Mouse (Mus musculus) frontal cortex, postnatal 25 days (tissue): ENCODE data around the gene Gpsm2.

Experiments used
- DNase-seq, 2 experiments: peaks; one replicate each; pipeline ENCODE4 v3.0.0; 2022; ENCODE audit warnings: low spot score in 2 of 2

Gene Gpsm2

GRCm38 (mm10) chr3:108722036-108722872 is at the start of gene Gpsm2:
TSS of gene Gpsm2 (minus strand) at chr3:108722309.
- peak; percentile 79 to 93 for DNase-seq

- DNase-seq: peak in 1 of 2 experiments; percentile 50
Measured at GRCm38 (mm10) chr3:108770725-108771368, 48.7 kb upstream of the Gpsm2 start.

GRCm38 (mm10) chr3:108769547-108769946 is 47.4 kb upstream of the Gpsm2 start:
- no peak for DNase-seq

- no peak for DNase-seq
Measured at GRCm38 (mm10) chr3:108767416-108767815, 45.3 kb upstream of the Gpsm2 start.

- DNase-seq: no peak
Measured at GRCm38 (mm10) chr3:108766943-108767342, 44.8 kb upstream of the Gpsm2 start.

GRCm38 (mm10) chr3:108765476-108765875 is 43.4 kb upstream of the Gpsm2 start:
- DNase-seq: no peak

GRCm38 (mm10) chr3:108764976-108765375 is 42.9 kb upstream of the Gpsm2 start:
- no peak for DNase-seq

DNA sequence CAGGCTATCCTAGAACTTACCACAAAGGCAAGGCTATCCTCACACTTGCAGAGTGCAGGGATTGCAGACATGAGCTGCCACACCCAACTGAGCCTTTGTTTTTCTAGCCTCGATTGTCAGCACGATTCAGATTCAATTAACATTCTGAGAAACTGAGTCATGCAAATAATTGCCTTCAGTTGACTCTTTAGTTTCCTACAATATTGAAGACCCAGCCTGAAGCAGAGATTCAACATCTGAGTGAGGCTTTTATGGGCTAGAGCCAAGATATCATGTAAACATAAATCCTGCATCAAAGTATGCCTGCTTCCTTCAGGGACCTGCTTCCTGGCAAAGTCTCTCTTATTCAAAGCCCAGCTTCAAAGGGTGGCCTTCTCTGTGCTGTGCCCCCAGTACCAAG is 41.6 kb upstream of the Gpsm2 start:
- no peak for DNase-seq

DNA sequence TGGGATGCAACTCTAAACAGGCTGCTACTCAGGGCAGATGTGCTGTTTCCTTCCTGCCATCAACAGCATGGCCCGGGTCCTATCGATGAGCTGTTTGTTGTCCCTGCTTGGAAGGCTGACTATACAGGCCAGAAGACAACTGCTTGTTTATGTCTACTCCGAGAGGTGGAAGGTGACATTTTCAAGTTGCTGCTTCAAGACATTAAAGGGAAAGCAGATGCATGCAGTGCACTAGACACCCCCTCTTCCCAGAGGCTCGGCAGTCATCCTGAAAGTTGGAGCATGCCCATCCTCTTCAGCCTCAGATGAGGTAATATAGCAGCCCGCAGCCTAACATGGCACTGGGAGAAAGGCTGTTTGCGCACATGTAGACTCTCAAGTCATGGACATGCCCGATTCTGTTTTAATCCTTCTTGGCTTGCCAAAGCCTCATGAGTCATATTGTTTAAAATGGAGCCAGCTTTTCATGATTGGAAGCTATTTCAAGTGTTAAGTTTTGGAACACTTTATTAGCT is 40.5 kb upstream of the Gpsm2 start:
- DNase-seq: no peak

- DNase-seq: no peak
Measured at GRCm38 (mm10) chr3:108759566-108760420, 37.7 kb upstream of the Gpsm2 start.

GRCm38 (mm10) chr3:108757570-108757969 is 35.5 kb upstream of the Gpsm2 start:
- no peak for DNase-seq

- no peak for DNase-seq
Measured at GRCm38 (mm10) chr3:108756131-108756530, 34.0 kb upstream of the Gpsm2 start.

DNA sequence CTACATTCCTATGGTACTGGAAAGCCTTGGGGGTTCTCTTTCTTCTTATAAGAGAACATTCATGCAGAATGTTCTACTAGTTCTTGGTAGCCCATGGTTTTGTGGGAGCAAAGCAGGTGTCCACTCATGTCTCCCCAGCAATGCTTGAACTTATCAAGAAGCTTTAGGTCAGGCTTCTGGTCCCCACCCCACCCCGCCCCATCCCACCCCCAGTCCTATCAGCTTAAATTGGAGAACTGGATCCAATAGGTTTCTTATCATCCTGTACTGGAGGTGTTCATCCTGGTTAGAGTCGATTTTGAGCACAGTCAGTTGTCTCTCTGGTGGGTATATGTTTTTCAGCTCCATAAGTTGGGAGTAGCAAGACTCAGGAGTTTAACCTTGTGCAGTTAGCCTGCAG is 33.4 kb upstream of the Gpsm2 start:
- no peak for DNase-seq

- no peak for DNase-seq
Measured at GRCm38 (mm10) chr3:108754541-108754940, 32.4 kb upstream of the Gpsm2 start.

DNA sequence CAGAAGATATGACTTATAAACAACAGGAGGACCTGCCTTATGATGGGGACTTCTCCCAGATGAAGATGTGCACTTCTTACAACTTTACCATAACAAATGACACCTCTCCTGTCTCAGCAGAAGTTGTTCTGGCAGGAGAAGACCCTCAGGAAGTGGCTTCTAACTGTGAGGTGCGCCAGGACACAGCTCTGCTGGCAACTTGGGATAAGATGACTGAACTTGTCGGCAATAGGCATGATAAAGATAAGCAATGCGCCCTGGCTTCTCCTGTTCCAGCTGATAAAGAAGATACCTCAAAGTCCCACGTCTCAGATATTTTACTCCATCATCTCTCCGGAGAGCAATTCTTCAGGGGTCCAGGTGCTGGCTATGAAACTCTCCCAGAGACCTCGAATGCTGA is 29.6 kb upstream of the Gpsm2 start:
- DNase-seq: no peak

GRCm38 (mm10) chr3:108751061-108751460 is 29.0 kb upstream of the Gpsm2 start:
- DNase-seq: no peak

DNA sequence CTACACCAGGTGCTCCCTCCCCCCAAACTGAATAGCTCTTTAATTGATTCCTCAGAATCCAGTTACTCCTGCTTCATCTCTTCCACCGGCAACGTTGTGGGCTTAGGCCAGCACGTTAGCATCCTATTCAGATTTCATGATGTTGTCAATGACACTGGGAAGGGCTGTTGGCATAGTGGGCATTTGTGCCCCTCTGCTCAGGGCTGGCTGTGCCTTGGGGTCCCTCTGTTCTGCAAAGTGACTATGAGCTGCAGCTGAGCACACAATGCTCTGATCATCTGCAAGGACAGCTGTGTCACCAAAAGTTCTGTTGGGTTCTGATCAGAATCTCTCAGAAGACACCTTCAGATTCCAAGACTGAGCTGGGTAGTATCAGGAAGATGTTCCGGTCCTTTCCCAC is 22.0 kb upstream of the Gpsm2 start:
- no peak for DNase-seq

GRCm38 (mm10) chr3:108739045-108739708 is 17.1 kb upstream of the Gpsm2 start, which contains the start of gene Aknad1:
TSS of gene Aknad1 (plus strand) at chr3:108739658.
- DNase-seq: no peak

GRCm38 (mm10) chr3:108737761-108738160 is 15.7 kb upstream of the Gpsm2 start:
- no peak for DNase-seq

DNA sequence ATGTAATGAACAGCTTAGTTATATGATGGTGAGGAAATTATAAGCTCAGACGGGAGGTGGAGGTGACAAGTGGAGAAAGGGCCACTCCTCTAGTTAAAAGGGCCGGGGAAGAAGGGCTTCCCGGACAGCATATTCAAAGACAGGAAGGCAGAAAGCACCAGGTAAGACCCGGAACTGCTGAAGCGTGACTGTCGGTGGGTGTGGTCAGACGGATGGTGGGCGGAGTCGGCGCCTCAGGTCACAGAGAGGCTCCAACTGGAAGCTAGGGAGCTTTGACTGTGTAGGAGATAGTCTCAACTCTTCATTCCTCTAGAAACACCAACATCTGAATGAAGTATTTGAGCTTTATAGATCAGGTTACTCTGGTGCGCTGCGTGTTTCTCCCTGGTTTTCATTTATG is 8.2 kb upstream of the Gpsm2 start:
- DNase-seq: no peak

- DNase-seq: no peak
Measured at GRCm38 (mm10) chr3:108727776-108728175, 5.7 kb upstream of the Gpsm2 start.
